Mouse (Mus musculus) layer of hippocampus, adult 8-10 months (tissue): ENCODE measurements around the gene Nod2. TPM values are rescaled to one million over a fixed set of nuclear protein-coding genes. Genes with fewer than 3 reads are reported as not detected.
A peak's percentile ranks its signal among the peaks of the same experiment; 100 is the strongest.

Experiments used
- DNase-seq, 2 experiments: peaks; one replicate each; pipeline ENCODE4 v3.0.0; 2022; ENCODE audit warnings: low spot score in 2 of 2
- total RNA-seq, 4 experiments: library from RNA; stranded (reverse); gene quantifications; 2 replicates each; pipeline ENCODE4 v1.2.4; 2022

Nod2 gene
- total RNA-seq, 4 experiments from 2014 or later: 0.22 to 0.82 (median 0.42) TPM

DNA sequence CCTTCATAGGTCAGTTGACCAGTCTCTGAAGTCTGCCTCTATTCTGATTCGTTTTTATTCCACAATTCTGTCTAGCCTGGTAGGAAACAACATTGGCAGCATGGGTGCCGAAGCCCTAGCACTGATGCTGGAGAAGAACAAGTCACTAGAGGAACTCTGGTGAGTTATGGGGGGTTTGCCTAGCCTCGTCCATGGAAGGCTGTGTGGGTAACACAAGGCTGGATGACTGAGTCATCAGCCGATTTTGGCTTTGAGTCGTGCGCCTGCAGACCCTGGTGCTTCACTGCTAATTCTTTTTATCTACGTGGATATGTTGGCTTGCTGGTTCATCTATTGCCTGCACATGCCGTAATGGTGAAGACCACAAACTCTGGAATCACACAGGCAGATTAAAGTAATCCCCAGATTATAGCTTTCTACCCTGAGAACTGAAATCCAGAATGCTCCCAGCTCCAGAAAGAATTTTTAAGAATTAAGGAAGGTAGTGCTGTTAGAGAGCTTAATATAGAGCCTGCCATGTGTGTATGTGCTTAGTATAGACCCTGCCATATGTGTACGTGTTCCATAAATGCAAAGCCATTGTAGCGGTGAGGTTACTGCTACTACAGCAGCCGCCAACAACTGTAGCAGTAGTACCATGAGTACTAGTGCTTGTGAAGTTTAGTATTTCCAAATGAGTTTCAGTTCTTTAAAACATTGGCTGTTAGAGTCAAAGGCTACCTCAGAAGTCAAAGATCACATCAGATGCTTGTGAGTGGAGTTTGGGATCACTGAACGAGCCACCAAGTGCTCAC lies 28.5 kb downstream of the Nod2 start:
- no peak for DNase-seq

DNA sequence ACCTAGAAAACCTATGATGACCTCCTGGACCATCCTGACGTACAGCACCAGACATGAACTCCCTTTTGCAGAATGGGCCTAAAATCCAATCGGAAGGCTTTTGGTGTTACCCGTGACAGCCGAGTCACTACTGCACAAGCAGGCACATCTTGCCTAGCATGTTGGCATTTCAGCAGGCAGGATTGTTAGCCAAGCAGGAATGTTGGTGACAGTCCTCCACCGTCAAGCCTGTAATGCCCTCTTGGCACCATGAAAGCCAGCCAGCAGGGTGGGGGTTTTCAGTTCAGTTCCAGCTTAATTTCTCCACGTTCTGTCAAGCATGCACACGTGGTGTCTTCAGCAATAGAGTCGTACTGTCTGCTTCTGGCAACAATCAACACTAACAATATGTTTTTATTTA lies 30.0 kb downstream of the Nod2 start:
- DNase-seq: no peak

DNA sequence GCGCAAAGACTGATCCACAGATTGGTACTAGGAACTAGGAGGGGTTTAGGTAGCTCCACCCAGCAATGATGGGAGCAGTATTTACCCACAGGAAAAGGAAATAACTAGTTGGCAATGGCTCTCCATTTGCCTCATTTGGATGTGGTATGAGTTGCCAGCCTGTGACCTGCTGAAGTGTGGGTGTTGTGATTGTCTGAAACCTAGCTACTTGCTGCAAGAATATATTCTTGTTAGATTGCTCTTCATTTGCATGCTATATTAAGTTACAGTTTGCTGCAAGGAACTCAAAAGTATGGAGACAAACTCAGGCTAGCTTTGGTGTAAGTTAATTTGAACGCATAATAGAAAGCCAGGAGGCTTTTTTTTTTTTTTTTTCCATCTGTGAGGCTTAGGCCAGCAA lies 33.5 kb downstream of the Nod2 start:
- no peak for DNase-seq

DNA sequence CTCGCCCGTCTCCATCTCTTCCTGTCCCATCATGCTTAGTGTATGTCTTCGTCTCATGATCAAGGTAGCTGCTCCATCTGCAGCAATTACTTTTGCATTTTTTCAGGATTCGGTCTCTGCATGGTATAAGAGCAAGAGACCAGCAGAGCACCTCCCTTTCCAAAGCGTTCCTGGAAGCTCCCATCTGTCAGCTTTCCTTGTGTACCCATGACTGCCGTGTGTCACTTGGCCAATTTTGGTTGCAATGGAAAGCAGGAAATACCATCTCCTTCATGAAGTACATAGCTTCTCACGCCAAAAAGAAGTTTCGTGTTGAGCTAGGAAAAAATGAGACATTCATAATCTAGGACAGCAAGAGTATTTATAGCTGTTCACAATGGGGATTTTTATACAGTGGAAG lies 33.9 kb downstream of the Nod2 start:
- peak in 1 of 2 experiments; percentile 29 for DNase-seq

DNA sequence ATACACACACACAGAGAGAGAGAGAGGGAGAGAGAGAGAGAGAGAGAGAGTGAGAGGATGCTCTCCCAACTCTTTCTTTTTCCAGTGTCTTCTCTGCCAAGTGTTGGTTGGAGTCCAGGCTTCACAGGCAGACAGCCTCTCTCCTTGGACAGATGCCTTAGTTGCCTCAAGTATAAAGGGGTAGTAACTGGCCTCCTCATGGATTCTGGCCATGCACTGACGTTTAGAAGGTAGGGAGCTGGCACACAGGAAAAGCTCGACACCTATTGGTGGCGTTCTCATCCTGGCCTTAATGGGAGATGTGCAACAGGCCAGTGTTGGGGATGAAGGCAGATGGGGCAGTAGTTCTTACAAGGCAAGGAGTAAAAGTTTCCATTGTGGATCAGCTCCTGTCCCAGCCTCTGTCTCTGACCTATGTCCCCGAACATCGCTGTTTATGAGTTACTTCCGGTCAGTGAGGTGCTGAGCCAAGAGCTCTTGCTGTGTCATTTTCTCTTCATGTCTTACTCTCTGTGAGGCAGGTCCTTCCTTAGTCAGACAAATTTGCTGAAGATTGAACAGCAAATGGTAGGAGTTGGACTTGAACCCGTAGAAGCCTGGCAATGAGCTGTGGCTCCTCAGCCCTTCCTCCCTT lies 36.7 kb downstream of the Nod2 start:
- DNase-seq: no peak

DNA sequence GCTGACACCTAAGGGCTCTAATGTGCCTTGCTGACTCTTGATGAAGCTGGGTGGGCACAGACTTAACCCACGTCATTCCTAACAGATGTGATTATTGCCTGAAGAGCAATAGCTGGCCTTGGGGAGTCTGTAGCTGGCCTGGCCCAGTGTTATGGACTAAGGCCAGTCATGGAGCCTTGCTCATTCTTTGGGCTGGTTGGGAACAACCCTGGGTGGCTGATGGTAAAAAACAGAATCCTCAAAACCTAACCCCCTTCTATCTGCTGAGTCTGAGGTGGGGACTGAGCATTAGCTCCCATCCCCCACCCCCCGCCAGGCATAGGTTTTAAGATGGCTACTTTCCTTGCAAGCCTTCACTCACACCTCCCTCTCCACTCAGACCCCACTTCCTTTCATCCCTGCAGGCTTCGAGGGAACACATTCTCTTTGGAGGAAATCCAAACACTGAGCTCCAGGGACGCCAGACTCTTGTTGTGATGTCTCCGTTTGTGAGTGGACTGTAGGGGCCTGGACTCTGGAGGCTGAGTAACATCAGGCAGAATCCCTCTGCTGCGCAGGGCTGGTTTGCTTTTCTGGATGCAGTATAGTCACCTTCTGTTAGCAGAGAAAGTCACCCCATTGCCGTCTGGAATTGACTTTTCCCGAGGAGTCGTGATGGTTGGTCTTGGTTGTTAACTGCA lies 39.3 kb downstream of the Nod2 start:
- DNase-seq: no peak

DNA sequence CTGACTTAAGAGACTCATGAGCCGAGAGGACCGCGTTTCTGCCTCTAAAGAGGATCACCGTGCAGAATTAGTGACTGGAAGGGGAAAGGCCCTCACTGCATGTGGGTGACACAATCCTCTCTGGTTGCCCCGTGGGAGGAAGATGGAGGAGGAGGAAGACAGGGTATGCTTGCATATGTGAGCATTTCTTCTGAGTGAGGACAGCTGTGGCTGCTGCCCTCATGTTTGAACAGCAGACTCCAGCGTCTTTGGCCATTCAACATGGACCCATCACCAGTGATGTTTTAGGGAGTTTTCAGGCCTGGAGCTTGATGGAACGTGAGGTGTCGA lies 39.8 kb downstream of the Nod2 start:
- no peak for DNase-seq

DNA sequence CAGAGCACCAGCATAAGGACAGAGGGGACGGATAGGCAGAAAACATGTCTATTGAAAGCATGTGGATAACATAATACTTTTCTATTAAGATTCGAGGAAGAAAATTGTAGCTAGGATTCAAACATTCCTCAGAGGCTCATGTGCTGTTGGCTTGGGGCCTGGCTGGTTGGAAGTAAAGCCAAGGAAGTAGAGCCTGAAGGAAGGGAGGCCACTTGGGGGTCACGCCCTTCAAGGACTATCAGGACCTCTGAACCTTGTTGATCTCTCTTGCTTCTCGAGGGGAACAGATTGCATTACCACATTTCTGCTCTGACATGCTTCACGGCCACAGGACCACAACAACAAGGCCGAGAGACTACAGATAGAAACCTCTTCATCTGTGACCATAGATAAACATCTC lies 42.0 kb downstream of the Nod2 start:
- DNase-seq: no peak

DNA sequence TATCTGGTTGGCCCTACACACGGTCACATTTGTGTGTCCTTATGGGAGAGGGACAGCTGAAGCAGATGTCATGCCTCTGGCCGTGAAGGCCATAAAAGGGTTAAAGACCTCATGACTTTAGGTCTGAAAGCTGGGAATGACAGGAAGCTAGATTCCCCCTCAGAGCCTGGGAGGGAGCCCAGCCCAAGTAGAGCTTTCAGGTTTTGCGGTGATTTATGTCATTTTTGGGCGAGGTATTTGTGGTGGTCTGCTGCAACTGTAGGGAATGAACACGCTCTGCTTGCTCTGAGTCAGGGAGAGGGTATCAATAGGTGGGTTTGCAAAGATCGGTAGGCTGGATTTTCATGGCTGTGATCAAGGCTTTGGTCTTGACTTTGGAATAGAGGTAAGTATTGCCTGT lies 42.8 kb downstream of the Nod2 start:
- no peak for DNase-seq

DNA sequence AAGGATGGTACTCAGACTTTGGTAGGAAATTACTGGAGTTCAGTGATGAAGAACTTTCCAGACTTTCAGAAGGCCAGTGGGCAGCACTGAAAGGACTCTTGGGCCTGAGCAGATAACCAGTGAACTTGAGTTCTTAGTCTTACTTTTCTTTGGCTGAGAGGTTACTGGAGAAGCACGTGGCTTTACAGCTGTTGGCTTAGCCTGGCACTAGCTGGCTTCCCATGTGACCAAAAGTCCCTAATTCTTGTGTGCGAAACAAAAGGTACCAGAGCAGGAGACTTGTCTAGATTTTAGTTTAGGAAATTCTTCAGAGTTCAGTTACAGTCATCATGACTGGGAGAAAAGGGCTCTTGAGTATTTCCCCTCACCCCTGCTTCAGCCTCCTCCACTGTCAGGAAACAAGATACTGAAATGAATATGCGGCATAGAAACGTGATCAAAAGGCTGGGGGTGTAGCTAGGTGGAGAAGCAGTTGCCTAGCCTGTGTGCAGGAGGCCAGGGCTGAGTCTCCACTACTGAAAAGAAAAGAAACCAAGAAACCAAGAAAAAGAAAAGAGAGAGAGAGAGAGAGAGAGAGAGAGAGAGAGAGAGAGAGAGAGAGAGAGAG lies 44.3 kb downstream of the Nod2 start:
- no peak for DNase-seq

DNA sequence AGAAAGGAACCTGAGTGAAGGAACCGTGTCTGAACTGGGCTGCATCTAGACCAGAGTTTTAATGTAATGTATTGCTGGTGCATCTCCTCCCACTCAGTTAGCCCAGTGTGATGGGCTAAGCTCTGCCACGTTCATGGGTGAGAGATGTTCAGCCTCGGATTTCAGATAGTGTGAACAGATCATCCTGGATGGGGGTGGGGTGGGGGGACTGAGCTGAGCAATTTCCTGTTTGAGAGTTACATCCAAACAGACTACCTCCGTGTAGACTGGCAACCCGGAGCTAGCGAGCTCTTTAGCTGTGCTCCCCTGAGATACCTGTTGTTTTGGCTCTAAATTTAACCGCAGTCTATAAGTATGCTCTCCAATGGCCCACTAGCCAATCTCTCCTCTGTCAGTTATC lies 44.8 kb downstream of the Nod2 start:
- no peak for DNase-seq

DNA sequence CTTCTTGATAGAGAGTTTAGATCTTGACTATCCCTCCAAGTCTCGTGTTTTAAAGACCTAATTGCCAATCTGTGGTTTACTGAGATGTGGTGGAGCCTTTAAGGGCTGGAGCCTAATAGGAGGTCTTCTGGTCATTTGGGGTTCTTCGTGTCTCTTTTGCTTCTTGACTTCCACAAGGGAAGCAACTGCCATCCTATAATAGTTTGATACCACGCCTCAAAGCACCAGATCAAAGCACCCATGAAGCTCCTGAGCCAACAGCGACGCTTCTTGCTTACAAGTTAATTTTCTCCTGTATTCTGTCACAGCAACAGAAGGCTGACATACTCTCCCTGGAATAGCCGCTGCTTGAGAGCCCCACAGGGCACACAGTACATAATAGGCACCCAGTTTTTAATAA lies 45.8 kb downstream of the Nod2 start:
- DNase-seq: no peak

DNA sequence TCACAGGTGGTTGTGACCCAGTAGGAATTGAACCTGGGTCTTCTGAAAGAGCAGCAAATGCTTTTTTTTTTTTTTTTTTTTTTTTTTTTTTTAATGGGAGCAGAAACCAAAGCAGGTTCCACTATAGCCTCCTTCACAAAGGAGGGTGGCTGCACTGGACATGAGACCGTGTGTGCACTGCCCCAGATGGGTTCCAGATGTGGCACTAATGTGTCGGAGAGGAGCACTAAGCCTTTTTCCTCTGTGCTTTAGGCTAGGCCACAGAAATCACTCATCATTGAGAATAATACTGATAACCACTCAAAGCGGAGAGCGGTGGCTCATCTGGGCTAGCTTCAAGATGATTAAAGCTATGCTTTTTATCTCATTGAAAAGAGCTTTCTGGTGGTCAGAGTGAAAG lies 46.3 kb downstream of the Nod2 start:
- DNase-seq: no peak

DNA sequence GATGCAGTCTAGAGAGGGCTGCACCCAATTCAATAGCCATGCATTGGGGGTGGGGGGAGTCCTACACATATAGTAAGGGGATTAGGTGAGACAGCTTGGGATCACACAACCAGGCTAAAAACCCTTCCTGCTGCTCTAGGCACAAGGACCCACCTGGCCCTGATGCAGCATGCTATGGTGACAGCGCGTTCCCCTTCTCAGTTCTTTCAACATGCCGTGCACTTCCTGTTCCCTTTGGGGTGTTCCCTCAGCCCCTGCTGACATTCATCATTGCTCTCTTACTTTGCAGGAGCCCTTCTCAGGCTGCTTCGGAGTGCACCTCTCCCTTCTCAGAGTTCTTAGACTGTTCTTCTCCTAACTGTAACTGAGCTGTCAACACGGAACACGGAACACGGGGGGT lies 47.2 kb downstream of the Nod2 start:
- no peak for DNase-seq

DNA sequence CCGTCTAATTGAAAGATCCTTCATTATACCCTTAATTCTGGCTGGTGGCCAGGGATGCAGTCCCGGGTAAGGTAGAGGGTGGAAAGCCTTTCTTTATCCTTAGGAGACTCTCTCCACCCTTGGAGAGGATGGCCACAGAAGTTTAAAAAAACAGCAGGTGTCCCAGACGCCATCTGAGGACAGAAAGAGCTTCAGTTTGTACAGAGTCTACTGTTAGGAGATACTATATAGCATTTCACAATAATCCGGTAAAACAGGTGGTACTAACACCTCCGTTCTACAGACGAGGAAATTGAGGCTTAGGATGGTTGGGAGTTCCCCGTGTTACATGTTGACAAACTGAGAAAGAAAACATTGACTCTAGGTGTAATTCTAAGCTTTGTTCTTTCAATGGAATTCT lies 49.1 kb downstream of the Nod2 start:
- no peak for DNase-seq

DNA sequence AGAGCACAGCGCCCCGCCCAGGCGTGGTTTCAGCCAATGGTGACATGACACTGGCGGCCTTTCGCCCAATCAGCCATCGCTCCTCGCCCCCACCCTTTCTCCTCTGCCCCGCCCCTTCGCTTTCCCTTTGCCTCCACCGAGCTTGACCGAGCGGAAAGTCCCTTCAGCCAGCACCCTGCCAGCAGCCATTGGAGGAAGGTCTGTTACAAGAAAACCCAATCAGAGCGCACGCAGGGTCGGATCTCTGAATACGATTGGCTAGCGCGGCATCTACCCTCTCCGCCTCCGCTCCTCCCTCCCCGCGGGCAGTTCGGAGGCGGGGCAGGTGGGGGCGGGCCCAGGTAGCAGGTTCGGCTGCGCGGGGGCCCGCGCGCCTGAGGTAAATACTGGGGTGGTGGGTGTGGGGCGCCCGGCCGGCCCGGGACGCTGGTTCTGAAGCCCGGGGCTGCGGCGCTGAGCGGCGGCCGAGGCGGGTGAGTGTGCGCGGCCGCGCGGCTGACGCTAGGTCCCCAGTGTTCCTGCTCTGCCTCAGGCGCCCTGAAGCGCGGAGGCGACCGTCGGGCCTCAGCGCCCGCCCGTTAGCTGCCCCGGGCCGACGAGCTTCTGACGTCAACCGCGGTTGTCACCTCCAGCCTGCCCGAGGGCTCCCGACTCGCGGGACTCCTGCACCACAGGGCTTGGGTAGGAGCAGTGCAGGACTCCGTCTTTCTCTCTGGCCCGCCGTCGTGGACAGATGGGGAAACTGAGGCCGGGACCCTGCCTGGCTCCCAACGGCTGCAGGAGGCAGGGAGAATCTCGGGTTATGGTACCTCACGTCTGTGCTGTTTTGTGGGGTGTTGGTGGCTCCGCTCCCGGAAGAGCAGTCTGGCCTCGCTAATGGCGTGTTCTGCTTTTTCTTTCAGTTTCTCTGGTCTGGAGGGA lies 49.9 kb downstream of the Nod2 start, which contains the start of gene Cyld:
Gene Cyld (plus strand): TSS at position 308 of the 921 bp plus-strand sequence.
- peak; percentile 98 to 99 for DNase-seq

DNA sequence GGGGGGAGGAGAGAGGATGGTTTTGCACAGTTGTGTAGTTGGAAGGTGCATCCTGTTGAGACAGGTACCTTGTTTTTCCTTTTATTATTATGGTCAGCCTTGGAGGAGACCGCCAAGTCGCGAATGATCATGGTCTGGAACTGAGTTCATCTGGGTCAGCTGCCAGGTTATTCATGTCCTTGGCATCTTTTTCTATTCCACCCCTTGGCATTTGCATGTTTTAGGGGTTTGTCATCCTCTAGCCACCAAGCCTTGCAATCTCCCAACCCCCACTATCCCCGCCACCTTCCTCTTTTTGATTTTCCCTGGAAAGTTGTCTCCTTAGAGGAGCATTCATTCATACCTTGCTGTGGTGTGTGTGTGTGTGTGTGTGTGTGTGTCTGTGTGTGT lies 50.5 kb downstream of the Nod2 start:
- DNase-seq: peak in 1 of 2 experiments; percentile 29

DNA sequence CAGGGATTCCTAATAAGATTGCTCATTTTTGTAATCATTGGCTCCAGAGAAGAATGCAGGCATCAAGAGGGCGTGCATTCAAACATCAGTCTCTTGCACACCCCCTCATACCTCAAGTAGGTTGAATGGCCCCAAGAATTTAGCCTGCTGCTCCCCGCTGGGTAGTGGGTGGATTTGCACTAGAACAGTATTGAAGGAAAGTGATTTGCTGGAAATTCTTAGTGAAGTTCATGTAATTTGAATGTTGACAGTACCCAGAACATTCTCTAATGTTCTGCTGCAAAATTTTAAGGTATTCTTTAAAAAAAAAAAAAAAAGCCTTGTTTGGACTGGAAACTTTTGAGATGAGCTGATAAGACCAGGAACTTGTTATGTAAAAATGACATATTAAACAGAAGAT lies 50.9 kb downstream of the Nod2 start:
- no peak for DNase-seq

DNA sequence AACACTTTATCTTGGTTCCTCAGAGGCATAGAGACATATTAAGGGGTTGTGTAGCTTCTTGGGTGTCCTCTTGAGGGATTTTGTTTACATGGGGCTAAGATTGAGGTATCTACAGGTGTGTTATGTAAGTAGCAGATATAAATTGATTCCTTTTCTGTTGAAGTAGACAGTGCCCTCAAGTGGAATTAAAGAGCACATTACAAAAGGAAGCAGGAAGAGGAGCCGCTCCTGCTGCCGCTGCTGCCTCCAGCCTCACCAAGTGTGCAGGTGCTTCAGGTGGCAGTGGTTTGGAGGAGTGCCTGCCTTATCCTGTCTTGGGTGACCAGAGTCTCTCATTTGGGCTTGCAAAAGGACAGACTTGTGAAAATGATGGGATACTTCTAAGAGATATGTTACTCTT lies 54.5 kb downstream of the Nod2 start:
- no peak for DNase-seq

DNA sequence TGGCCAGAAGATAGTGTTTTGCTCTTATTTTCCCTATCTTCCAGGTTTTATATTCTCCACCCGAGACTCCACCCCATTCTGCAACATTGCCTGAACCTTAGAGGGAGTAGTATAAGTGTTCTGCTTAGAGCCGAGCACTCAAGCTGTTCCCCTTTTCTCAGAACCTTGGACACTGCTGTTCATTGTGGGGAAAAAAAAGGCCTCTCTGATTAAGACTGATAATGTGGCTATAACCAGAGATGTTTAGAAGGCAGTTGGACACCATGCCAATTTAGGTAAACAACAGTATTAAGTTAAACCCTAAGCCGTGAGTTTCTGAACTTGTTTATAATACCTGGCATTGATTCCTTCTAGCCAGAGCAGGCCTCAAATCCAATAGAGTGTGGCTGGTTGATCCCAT lies 55.7 kb downstream of the Nod2 start:
- DNase-seq: no peak

DNA sequence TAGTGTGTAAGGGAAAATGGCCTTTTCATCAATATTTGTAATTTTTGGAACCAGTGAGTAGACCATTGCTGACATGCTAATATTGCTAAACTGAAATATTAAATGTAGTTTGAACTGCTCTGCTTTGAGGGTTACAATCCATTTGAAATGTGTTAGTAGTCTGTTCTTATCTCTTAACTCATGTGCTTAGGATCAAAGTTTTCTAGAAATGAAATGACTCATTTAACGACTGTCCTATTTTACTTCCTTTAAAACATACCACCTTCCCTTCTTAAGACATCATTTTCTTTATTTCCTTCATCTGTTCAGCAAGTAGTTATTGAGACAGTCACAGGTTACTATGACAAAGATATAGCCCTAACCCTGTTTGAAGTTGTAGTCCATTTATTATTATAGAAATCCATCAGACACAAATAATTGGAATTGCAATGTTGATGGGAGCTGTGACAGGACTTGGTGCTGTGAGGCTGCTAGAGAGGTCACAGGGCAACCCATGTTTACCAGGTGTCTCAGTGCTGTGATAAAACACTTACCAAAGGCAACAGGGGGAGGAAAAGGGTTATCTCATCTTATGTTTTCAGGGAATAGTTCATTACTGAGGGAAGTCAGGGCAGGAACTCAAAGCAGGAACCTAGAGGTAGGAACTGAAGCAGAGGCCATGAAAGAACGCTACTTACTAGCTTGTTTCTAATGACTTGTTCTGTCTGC lies 76.3 kb downstream of the Nod2 start:
- no peak for DNase-seq
